Mouse (Mus musculus) neutrophil, adult 5-6 weeks (primary cell): ENCODE measurements around the gene Rfx4. TPM values are rescaled to one million over a fixed set of nuclear protein-coding genes. Genes with fewer than 3 reads are reported as not detected.
A peak's percentile ranks its signal among the peaks of the same experiment; 100 is the strongest.

Experiments
- ATAC-seq: fragments of 151-379, 151-347 bp; 2 replicates; pipeline ENCODE4 v1.8.0; 2017; ENCODE audit warnings: mild to moderate bottlenecking, moderate TSS enrichment; ENCODE audit not compliant: insufficient number of reproducible peaks, poor library complexity, low FRiP score, severe bottlenecking; ENCODE audit errors: extremely low read depth
- total RNA-seq: library from RNA; stranded (forward); fragments of 200-1000 nt; gene quantifications from 2 replicates; pipeline ENCODE4 v1.2.3, GENCODE M21; 2017

Gene Rfx4
- total RNA-seq, 1 experiment from 2014 or later = not detected

- ATAC-seq = no peak
These were observed 96.4 kb downstream of the Rfx4 start for GRCm38 (mm10) chr10:84851981-84852979.

- no peak for ATAC-seq
These were observed 98.2 kb downstream of the Rfx4 start for GRCm38 (mm10) chr10:84854059-84854458.

DNA sequence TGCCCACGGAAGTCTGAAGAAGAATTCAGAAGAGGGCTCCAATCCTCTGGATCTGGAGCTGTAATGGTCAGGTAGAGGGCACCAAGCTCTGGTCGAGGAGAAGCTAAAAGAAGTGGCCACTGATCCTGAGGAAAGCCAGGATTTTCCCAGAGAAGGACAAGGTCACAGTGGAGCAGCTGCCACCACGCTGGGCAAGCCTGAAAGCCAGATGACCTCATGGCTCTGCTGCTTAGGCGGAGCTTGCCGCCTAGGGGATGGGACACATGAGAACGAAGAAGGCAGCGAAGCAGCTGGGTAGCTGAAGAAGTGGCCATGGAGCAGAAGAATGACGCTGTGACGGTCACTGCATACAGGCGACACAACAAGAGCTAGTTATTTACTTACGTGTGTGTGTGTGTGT, 99.6 kb downstream of the Rfx4 start:
- no peak for ATAC-seq

GRCm38 (mm10) chr10:84858371-84858770, 102.5 kb downstream of the Rfx4 start:
- ATAC-seq = no peak

DNA sequence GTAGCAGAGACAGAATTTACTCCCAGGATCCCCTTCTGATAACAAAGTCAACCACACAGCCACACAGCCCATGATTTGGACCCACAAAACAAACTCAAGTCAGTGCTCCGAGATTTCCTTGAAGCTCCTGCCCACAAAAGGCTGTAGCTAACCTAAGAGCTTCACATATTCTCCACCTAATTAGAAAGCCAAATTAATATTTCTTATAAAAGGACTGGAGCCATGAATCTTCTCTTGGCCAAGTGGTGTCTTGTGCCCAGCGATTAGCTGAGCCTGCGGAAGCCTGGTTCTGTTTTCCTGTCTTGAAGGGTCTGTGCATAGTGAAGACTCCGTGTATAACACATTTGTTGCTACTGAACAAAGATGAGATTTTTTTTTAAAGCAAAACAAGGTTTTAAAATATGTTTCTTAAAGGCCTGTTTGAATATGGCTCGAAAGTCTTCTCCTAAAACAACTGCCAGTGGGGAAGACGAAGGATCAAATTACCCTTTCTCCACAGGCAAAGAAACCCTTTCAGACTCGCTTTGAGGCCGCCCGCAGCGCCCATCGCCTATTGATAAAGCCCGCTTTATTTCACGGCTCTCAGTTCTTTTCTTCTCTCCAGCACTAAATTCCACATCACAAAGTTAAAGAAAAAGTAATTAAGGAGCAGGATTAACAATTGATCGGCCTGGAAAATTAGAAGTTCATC, 103.1 kb downstream of the Rfx4 start:
- ATAC-seq = no peak

GRCm38 (mm10) chr10:84859556-84860380, 103.9 kb downstream of the Rfx4 start:
- no peak for ATAC-seq

DNA sequence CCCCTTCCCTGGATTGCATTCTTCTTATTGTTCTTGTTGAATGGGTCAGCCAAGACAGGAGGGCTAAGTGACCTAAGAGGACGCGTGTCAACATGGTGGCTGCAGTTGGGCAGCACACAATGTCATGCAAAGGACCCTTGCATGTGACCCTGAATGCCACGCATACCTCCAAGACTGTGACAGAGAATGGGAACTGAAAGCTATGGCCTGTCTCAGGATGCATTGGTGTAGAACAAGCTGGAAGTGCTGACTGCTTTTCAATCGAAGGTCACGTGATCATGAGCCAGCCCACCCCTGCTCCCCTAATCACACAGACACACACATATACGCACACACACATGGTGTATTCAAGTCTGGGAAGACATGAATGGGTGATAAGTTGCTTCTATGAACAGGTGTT, 107.6 kb downstream of the Rfx4 start:
- ATAC-seq = peak; percentile 39; the same call in 1 of the 2 replicates

GRCm38 (mm10) chr10:84867577-84867976, 111.7 kb downstream of the Rfx4 start:
- ATAC-seq = no peak

DNA sequence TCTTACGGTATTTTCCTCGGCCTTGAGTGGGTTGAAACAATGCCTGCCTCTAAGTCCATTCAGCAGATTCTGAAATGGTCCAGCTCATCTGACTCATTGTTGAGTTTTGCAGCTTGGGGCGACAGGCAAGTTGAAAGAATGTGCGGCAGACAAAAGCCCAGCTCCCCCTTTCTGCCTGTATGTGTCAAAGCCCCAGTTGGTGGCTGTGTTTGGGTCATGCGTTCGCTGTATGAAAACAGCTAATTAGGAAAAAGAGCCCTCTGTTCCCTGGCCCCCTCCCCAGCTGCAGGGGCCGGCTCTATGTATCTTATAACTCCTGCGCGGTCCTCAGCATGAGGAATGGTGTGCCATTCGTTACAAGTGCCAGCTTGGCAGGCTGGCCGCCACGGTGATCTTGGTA, 115.4 kb downstream of the Rfx4 start:
- ATAC-seq = no peak

DNA sequence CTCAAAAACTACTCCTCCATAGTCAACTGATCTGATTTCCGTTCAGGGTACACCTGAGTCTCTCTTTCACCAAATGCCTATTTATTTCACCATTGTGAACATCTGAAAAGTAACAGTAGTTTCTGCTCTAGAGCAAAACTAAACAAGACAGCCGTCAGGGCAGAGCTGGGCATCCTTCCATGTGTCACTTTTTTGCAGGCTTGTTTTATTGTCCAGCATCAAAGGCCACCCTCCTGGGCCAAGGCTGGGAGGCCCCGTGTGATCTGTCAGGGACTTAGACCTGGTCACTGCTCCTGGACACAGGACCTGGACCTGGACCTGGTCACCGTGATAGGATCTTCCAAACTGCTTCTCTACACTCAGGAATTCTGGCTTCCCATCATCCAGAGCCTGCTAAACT, 116.1 kb downstream of the Rfx4 start:
- no peak for ATAC-seq

DNA sequence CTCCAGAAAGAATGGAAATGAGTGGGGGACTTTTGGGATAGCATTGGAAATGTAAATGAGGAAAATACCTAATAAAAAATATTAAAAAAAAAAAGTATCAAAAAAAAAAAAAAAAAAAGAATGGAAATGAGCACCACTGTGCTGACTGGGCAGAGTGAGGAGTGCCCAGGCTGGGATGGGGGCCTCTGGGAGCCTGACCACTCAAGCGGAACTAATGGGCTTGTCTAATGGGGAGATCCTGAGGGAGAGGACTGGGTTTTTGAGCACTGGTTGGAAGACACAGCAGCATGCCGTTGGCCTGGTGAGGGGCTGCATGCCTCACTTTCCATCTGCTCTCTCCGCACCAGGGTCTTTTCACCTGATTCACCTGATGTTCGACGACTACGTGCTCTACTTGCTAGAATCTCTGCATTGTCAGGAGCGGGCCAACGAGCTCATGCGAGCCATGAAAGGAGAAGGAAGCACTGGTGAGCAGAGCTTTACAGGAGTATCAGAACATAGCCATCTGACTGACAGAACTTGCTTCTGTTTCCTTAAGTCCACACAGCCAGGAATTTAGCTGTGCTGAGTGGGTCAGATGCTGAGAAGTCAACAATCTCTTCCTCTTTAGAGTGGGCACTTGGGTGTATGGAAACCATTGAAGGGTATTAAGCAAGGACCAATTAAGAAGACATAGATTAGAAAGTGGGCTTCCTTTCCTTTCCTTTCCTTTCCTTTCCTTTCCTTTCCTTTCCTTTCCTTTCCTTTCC, 124.1 kb downstream of the Rfx4 start:
- ATAC-seq = no peak

DNA sequence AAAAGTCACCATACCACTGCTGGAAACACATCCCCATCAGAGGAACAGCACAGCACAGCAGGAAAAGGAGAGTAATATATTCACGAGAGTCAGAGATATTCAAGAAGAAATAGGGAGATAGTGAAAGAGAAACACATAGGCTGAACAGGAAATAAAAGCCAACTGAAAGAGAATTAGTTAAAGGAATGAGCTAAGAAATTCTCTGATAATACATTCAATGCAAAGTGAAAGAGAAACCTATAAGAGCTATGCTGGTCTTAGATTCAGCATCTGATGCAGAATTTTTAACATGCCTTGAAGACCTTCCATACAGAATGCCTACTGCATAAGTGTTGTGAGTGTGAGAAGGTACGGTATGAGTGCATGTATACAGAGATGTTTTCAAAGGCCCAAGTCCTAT, 126.7 kb downstream of the Rfx4 start:
- no peak for ATAC-seq

DNA sequence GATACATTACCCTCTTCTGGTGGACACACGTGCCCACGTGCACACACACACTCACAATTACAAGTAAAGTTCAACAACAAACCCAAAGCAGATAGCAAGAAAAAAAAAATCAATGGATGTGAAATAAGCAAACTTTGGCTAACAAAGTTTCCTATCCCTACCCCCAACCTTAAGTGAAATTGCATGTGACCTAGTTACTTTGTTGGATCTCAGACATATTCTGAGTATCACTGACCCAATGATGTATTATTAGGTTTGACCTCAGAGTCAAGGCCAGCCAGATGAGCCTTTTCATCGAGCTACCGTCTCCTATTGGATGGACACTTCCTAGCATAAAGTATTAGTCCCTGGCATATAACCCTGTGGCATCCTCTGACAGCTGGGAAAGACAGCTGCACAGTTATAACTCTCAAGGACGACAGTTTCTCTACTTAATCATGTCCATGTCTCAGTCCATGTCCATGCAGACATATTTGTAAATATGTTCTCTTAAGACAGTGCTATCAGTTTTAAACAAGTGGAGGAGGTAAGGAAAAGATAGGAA, 129.6 kb downstream of the Rfx4 start:
- ATAC-seq = no peak

DNA sequence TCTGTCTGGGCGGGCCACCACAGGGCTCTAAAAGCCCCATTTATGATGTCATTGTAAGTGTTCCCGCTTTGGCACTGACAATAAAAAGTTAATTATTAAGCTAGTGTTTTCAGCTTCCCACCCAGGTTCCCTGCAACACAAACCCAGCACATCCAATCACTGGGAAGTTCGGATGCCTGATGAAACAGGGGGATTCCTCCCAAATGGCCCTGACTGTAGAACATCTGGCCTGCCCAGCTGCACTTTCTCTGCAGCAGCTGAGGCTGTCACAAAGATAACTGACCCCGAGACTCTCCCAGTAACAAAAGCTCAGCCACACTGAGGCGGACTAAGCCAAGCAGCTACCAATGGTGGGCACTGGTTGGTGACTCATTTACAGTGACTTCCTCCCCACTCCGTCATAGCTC, 130.4 kb downstream of the Rfx4 start:
- ATAC-seq = no peak

DNA sequence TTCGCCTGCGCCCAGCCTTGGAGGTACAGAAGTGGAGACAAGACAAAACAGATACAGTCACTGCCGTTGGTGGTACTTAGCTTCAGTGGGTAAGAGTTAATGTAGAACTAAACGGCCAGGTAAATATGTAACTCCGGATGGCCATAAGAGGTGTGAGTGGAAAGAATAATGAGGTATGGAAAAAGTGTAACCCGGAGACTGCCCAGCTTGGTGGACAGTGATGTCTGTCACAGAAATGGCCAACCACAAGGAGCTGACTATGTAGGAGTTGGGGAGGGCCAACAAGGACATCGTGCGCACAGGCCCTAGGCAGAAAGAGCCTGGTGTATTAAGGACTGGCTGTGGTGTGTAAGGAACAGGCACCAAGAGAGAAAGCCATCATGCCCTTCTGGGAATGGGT, 130.9 kb downstream of the Rfx4 start:
- no peak for ATAC-seq

DNA sequence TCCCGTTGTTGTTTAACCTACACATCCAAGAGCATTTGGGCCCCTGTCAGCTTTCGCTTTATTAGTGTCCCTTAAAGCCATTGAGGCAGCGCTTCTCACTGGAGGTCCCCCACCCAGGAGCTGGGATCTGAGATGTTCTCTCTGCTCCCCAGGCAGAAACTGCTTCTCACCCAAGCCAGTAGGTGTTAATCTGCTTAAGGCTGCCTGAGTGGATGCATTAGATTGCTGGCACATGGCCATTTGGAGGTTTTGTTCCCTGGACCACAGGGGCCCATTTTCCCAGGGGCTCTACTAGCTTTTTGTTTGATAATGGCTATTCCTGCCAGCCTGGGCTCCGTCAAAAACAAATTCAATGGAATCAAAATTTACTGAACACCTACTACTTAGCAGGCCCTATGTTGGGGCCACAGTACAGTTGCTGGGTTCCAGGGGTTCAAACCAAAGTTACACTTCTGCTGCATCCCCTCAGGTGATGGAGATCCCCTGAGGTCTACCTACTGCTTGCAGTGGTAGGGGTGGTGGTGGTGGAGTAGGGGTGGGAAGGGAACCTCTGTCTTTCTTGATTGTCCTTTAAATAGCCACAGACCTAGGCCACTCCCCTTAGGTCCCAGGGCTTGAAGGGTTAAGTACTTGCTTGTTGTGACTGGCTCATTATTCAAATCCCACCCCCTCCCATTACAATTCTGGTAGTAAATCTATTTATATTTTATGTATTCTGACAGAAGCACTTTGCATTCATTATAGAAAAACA, 133.4 kb downstream of the Rfx4 start:
- ATAC-seq = no peak

DNA sequence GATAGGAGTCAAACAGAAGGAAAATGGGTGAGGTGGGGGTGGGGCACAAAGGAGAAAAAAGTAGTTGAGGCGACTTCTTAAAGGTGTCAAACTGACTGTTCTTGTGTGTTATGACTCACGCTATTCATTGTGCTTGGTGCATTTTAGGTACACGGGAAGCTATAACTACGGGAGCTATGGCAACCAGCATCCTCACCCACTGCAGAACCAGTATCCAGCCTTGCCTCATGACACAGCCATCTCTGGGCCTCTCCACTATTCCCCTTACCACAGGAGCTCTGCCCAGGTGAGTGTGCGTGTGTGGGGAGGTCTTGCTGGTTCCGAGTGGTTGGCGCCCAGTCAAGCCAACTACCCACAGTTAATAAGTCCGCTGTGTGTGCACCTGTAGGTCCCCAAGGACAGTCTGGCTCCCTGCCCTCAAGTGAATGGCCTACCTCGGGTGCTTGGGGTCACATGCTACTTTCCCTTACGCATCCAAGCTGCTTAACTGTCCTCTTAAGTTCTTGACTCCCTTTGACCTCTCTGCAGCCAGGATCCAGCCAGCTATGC, 140.0 kb downstream of the Rfx4 start:
- ATAC-seq = no peak
